Mouse (Mus musculus) bone marrow macrophage, adult 2 months (primary cell): Measurements from ENCODE around the gene Gm14190. TPM values are rescaled to one million over a fixed set of nuclear protein-coding genes. Genes with fewer than 3 reads are reported as not detected.
"Not testable (repeated sequence)": the region's sequence is repeated elsewhere in the genome, so short reads cannot be mapped to it uniquely, and the experiment has no call there.

Source experiments
- H3K27ac ChIP-seq: 2 replicates; pipeline ENCODE4 v1.5.1; 2012; ENCODE audit warnings: low read depth, low read length; ENCODE audit not compliant: insufficient read depth
- H3K4me1 ChIP-seq: 2 replicates; pipeline ENCODE4 v1.6.1; 2012; ENCODE audit warnings: low read length; ENCODE audit not compliant: control insufficient read depth, insufficient read depth
- H3K4me3 ChIP-seq: 2 replicates; pipeline ENCODE4 v1.5.1; 2012; ENCODE audit warnings: mild to moderate bottlenecking, low read length, moderate library complexity; ENCODE audit not compliant: insufficient read depth
- CTCF ChIP-seq: IDR thresholded peaks from 2 replicates; pipeline ENCODE4 v1.5.1; 2012; ENCODE audit warnings: low read depth, mild to moderate bottlenecking, low read length, moderate library complexity
- POLR2A ChIP-seq: IDR thresholded peaks from 2 replicates; pipeline ENCODE4 v1.6.1; 2012; ENCODE audit warnings: mild to moderate bottlenecking, low read depth, low read length, borderline replicate concordance
- polyA plus RNA-seq: library from polyadenylated mRNA; stranded (reverse); fragments of >200 nt; gene quantifications from 2 replicates; pipeline ENCODE4 v1.2.4, GENCODE M21; 2012; ENCODE audit not compliant: missing spikeins, insufficient read depth, insufficient read length

Gm14190 gene
- not detected in 2 replicates for polyA plus RNA-seq

DNA sequence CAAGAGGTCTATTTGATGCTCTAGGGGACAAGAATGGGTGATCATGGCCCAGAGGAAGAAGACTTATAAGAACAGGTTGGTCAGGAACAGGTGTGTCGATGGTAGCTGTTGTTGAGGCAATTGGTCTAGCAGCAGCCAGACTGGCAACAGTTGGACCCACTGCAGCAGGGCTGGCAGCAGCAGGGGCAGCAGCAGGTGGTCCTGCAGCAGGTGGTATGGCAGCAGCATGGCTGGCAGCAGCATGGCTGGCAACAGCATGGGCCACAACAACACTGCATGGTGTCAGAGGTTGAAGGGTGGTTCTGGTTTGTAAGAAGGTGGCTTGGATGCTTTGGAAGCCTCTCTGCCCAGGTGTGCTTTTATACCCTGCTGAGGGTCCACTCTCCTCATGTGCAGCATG lies at the start of gene Gm14190:
Gm14190 (minus strand) TSS at position 278 of the 400 bp plus-strand sequence.
- TF ChIP-seq CTCF (no peak), POLR2A (no peak)

DNA sequence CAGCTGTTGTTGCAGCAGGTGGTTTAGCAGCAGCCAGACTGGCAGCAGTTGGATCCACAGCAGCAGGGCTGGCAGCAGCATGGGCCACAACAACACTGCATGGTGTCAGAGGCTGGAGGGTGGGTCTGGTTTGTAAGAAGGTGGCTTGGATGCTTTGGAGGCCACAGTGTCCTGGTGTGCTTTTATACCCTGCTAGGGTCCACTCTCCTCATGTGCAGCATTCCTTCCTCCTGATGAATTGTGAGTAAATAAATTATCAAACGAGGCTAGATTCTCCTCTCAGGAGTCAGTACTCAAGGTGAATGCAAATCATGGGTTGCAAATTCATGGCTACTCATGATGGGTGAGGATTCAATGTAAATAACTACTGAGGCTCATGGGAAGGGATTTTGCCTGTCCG lies 43.6 kb upstream of the Gm14190 start, which contains the start of gene Gm14180:
Gm14180 (minus strand) TSS at position 101 of the 400 bp plus-strand sequence.
- no peak within 1 kb of the TSS for H3K4me3 ChIP-seq
- no peaks in the 10 kb centered on the region for H3K4me1 ChIP-seq
- H3K27ac ChIP-seq, result no peak within 1 kb of the TSS
- TF ChIP-seq CTCF (no peak), POLR2A (no peak)

More for the DNA sequence above, at the start of gene Gm14190:
- Histone ChIP-seq H3K4me1 (no peaks in the 10 kb centered on the region), H3K27ac (no peak within 1 kb of the TSS), H3K4me3 (no peak within 1 kb of the TSS)

DNA sequence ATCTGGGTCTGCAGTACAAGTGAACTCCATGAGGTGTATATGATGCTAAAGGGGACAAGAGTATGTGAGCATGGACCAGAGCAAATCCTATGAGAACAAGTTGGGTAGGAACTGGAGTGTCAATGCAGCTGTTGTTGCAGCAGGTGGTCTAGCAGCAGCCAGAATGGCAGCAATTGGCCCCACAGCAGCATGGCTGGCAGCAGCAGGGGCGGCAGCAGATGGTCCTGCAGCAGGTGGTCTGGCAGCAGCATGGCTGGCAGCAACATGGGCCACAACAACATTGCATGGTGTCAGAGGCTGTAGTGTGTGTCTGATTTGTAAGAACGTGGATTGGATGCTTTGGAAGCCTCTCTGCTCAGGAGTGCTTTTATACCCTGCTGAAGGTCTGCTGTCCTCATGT lies 33.5 kb upstream of the Gm14190 start:
- H3K4me3 ChIP-seq, result no peak overlapping the region
- H3K4me1 ChIP-seq, result no peaks in the 10 kb centered on the region
- no peak overlapping the region for H3K27ac ChIP-seq
- TF ChIP-seq POLR2A, result no peak

DNA sequence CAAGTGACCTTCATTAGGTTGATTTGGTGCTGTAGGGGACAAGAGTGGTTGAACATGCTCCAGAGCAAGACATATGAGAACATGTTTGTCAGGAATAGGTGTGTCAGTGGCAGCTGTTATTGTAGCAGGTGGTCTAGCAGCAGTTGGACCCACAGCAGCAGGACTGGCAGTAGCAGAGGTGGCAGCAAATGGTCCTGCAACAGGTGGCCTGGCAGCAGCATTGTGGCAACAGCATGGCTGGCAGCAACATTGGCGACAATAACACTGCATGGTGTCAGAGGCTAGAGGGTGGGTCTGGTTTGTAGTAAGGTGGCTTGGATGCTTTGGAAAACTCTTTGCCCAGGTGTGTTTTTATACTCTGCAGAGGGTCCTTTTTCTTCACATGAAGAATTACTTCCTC lies 28.2 kb upstream of the Gm14190 start:
- H3K27ac ChIP-seq, result no peak overlapping the region
- H3K4me1 ChIP-seq, result no peaks in the 10 kb centered on the region
- no peak for TF ChIP-seq CTCF
- no peak for TF ChIP-seq POLR2A
- H3K4me3 ChIP-seq, result no peak overlapping the region

DNA sequence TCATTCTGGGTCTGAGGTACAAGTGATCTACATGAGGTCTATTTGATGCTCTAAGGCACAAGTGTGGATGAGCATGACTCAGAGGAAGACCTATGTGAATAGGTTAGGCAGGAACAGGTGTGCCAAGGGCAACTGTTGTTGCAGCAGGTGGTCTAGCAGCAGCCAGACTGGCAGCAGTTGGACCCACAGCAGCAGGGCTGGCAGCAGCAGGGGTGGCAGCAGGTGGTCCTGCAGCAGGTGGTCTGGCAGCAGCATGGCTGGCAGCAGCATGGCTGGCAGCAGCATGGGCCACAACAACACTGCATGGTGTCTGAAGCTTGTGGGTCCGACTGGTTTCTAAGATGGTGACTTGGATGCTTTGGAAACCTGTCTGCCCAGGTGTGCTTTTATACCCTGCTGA lies 5.3 kb downstream of the Gm14190 start:
- H3K4me3 ChIP-seq, H3K4me1 ChIP-seq, H3K27ac ChIP-seq: not testable (repeated sequence)

DNA sequence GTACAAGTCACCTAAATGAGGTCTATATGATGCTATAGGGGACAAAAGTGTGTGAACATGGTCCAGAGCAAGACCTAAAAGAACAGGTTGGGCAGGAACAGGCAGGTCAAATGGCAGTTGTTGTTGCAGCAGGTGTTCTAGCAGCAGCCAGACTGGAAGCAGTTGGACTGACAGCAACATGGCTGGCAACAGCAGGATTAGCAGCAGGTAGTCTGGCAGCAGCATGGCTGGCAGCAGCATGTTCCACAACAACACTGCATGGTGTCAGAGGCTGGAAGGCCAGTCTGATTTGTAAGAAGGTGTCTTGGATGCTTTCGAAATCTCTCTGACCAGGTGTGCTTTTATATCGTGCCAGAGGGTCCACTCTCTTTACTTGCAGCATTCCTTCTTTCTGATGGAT lies 7.1 kb downstream of the Gm14190 start:
- Histone ChIP-seq H3K4me1 (no peaks in the 10 kb centered on the region), H3K4me3 (no peak overlapping the region), H3K27ac (no peak overlapping the region)
- TF ChIP-seq POLR2A (no peak), CTCF (no peak)

DNA sequence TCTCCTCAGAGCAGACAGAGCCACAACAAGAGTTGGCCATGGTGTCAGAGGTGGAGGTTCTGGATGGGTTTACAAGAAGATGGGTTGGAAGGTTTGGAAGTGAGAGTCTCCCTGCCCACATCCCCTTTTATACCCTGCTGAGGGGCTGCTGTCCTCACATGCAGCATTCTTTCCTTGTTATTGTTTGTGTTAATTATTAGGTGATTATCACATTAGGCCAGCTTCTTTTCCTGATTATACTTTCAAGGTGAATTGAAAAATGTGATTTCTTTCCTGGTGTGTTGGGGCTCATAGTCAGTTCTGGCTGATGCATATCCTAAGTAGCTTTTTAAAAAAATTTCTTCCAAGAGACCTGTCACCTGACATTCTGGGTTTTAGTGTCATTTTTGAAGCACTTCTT lies 24.7 kb downstream of the Gm14190 start, which contains the start of gene Krtap4-6:
Krtap4-6 (minus strand) TSS at position 101 of the 400 bp plus-strand sequence.
- H3K4me3 ChIP-seq, result no peak within 1 kb of the TSS
- no peak within 1 kb of the TSS for H3K27ac ChIP-seq
- H3K4me1 ChIP-seq, result no peaks in the 10 kb centered on the region
- no peak for TF ChIP-seq CTCF
- TF ChIP-seq POLR2A, result no peak

DNA sequence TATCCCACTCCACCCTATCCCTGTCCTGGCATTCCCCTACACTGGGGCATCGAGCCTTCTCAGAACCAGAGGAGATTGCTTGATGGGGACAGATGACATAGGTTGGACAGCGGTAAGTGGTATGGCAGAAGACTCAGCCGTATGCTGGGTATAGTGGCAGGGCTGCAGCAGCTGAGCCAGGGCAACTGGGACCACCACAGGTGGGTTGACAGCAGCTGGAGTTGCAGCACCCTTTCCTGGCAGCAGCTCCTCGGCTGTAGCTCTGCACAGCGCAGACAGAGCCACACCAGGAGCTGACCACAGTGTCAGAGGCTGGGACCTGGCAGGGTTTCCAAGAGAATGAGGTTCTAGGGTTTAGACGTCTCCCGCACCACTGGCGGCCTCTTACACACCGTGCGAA lies 27.7 kb downstream of the Gm14190 start:
- no peak overlapping the region for H3K27ac ChIP-seq
- H3K4me1 ChIP-seq, result no peaks in the 10 kb centered on the region
- TF ChIP-seq POLR2A, result no peak
- TF ChIP-seq CTCF, result no peak
- H3K4me3 ChIP-seq, result no peak overlapping the region

DNA sequence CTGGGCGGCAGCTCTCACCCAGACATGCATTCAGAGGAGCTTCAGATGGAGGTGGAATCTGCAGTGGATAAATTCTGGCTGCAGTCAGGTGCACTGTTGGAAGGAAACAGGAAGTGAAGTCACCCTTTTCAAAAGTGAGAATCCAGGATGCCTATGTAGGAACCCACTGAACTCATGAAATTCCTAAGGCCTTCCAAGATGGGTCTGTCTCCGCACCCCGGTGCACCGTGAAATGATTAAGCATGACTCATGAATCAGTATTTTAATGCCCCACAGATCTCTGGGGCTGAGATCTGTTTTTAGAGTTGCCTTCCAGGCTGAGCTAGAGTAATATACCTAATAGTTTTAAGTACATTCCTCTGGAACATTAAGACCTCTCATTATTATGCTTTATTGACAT lies 31.3 kb downstream of the Gm14190 start:
- no peak overlapping the region for H3K27ac ChIP-seq
- no peak for TF ChIP-seq POLR2A
- TF ChIP-seq CTCF, result no peak
- H3K4me1 ChIP-seq, result no peaks in the 10 kb centered on the region
- H3K4me3 ChIP-seq, result no peak overlapping the region

DNA sequence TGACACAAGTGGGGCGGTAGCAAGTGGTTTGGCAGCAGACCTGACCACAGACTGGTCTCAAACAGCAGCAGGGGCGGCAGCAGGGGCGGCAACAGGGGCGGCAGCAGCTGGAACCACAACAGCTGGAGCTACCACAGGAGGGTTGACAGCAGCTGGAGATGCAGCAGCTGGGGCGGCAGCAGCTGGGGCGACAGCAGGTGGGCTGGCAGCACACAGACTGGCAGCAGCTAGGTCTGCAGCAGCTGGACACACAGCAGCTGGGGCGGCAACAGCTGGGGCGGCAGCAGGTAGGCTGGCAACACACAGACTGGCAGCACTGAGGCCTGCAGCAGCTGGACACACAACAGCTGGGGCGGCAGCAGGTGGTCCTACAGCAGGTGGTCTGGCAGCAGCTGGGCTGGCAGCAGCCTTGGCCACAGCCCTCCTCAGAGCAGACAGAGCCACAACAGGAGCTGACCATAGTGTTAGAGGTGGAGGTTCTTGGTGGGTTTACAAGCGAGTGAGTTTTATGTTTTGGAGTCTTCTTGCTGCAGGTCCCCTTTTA lies 32.0 kb downstream of the Gm14190 start, which contains the start of gene Gm11563:
Gm11563 (minus strand) TSS at position 494 of the 544 bp plus-strand sequence.
- not testable (repeated sequence) for H3K4me1 ChIP-seq, H3K27ac ChIP-seq, H3K4me3 ChIP-seq

DNA sequence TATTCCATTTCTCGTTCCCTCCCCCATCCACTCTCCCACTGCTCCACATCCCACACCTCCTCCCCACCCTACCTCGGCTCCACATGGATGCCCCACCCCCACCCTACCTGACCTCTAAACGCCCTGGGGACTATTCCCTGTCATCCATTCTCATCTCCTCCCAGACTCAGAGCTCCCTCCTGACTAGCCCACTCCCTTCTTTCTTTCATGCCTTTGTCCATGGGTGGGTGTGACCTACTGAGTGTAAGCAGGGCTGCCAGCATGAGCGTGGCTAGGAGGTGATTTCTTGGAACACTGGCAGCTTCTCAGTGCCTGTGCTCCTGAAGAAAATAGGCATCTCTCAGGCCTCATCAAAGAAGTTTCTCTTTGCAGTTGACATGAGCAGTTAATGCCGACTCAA lies 33.5 kb downstream of the Gm14190 start:
- Histone ChIP-seq H3K4me3 (no peak overlapping the region), H3K4me1 (no peaks in the 10 kb centered on the region)
- TF ChIP-seq CTCF (no peak), POLR2A (no peak)

More for the DNA sequence above, 33.5 kb downstream of the Gm14190 start:
- H3K27ac ChIP-seq, result no peak overlapping the region
